Mouse (Mus musculus): ENCODE measurements around the gene Rps6kb2. TPM values are rescaled to one million over a fixed set of nuclear protein-coding genes. Genes with fewer than 3 reads are reported as not detected.

Rps6kb2 gene
- total RNA-seq, 1 experiment from 2014 or later: 22.8 TPM

DNA sequence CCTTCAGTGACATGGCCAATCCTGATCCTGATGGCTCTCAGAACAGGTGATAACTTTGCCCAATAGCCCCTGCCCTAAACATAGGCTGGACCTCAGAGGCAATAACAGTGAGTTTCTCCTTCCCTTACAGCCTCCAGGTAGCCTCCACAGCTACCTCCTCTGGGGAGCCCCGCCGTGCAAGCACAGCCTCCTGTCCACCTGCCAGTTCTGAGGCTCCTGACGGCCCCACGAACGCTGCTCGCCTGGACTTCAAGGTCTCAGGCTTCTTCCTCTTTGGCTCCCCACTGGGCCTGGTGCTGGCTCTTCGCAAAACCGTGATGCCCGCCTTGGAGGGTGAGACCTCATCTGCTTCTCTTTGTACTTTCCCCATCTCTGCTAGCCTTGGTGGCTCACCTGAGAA lies 54.6 kb downstream of the Rps6kb2 start:
- no peak for ATAC-seq (replicated peaks; ENCODE audit: insufficient number of reproducible peaks, low FRiP score, low TSS enrichment, poor library complexity, severe bottlenecking)

DNA sequence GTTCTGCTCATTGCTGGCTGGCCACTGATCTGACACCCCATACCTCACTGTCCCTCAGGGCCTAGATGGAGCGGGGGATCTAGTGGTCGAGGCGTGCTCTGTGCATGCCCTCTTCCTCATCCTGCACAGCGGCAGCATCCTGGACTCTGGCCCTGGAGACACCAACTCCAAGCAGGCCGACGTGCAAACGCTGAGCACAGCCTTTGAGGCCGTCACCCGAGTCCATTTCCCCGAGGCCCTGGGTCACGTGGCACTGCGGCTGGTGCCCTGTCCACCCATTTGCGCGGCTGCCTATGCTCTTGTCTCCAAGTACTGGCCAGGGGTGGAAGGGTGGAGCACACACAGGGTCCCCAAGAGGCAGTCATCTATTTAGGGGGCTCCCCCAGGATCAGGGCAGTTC lies 56.5 kb downstream of the Rps6kb2 start:
- no peak for ATAC-seq (replicated peaks; ENCODE audit: insufficient number of reproducible peaks, low FRiP score, low TSS enrichment, poor library complexity, severe bottlenecking)

DNA sequence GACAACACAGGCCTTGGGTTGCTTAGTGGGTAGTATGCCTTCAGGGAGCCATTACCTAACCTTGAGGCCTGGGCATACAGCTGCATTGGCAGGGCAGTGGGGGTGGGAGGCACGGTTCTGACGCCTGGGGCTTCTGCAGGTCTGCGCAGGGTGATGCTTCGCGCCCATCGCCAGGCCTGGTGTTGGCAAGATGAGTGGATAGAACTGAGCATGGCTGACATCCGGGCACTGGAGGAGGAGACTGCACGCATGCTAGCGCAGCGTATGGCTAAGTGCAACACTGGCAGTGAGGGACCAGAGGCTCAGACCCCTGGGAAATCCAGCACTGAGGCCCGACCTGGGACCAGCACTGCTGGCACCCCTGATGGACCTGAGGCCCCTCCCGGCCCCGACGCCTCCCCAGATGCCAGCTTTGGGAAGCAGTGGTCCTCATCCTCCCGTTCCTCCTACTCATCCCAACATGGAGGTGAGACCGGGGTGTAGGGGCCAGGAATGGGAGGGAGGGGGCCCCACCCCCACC lies 58.4 kb downstream of the Rps6kb2 start:
- no peak for ATAC-seq (replicated peaks; ENCODE audit: insufficient number of reproducible peaks, low FRiP score, low TSS enrichment, poor library complexity, severe bottlenecking)

Other genes with a start within 250 kb of the Rps6kb2 start
- gene Aldh3b1, start 233.5 kb downstream of the Rps6kb2 start, total RNA-seq (2017): 54.5 to 74.4 TPM (median 57.2 TPM) in 3 replicates
- 243 to 349 TPM (median 322 TPM) in 3 replicates for gene Unc93b1, start 228.2 kb downstream of the Rps6kb2 start, total RNA-seq (2017)
- gene Aldh3b3, start 204.7 kb downstream of the Rps6kb2 start, total RNA-seq (2017): not detected in 3 replicates
- not detected in 3 replicates for gene Aldh3b2, start 191.0 kb downstream of the Rps6kb2 start, total RNA-seq (2017)
- gene Acy3, start 176.8 kb downstream of the Rps6kb2 start, total RNA-seq (2017): not detected in 3 replicates
- gene Tbx10, start 170.6 kb downstream of the Rps6kb2 start, total RNA-seq (2017): not detected in 3 replicates
- gene Nudt8, start 162.8 kb downstream of the Rps6kb2 start, total RNA-seq (2017): 2.3 to 11.1 TPM (median 2.3 TPM) in 3 replicates
- gene Gm49405, start 162.7 kb downstream of the Rps6kb2 start, total RNA-seq (2017): 0.57 to 1.7 TPM (median 1.2 TPM) in 3 replicates
- 3.1 TPM in 2 of 3 replicates, not detected in the other for gene Doc2g, start 160.0 kb downstream of the Rps6kb2 start, total RNA-seq (2017)
- gene Ndufv1, start 150.5 kb downstream of the Rps6kb2 start, total RNA-seq (2017): 74.5 to 108 TPM (median 103 TPM) in 3 replicates
- gene Gstp1, start 125.4 kb downstream of the Rps6kb2 start, total RNA-seq (2017): 101 to 129 TPM (median 104 TPM) in 3 replicates
- not detected in 3 replicates for gene Gstp2, start 117.3 kb downstream of the Rps6kb2 start, total RNA-seq (2017)
- gene Gstp3, start 103.8 kb downstream of the Rps6kb2 start, total RNA-seq (2017): 2.8 to 10.8 TPM (median 5.8 TPM) in 3 replicates
- gene Cabp2, start 81.8 kb downstream of the Rps6kb2 start, total RNA-seq (2017): not detected in 3 replicates
- gene Cdk2ap2, start 66.2 kb downstream of the Rps6kb2 start, total RNA-seq (2017): 77.3 to 120 TPM (median 92.6 TPM) in 3 replicates
- 127 to 142 TPM (median 137 TPM) in 3 replicates for gene Pitpnm1, start 63.4 kb downstream of the Rps6kb2 start, total RNA-seq (2017)
- 94.2 to 132 TPM (median 124 TPM) in 3 replicates for gene Aip, start 37.5 kb downstream of the Rps6kb2 start, total RNA-seq (2017)
- 0.29 to 0.43 TPM in 2 of 3 replicates, not detected in the other for gene Gpr152, start 23.6 kb downstream of the Rps6kb2 start, total RNA-seq (2017)
- gene Cabp4, start 19.3 kb downstream of the Rps6kb2 start, total RNA-seq (2017): not detected in 3 replicates
- gene Coro1b, start 14.7 kb downstream of the Rps6kb2 start, total RNA-seq (2017): 209 to 226 TPM (median 217 TPM) in 3 replicates
- 133 to 326 TPM (median 178 TPM) in 3 replicates for gene Ptprcap, start 9.8 kb downstream of the Rps6kb2 start, total RNA-seq (2017)
- gene Carns1, start 12.1 kb upstream of the Rps6kb2 start, total RNA-seq (2017): 14.1 to 18.7 TPM (median 14.2 TPM) in 3 replicates
- 71.5 to 178 TPM (median 83.5 TPM) in 3 replicates for gene Tbc1d10c, start 27.9 kb upstream of the Rps6kb2 start, total RNA-seq (2017)
- gene Ppp1ca, start 28.7 kb upstream of the Rps6kb2 start, total RNA-seq (2017): 479 to 544 TPM (median 541 TPM) in 3 replicates
- gene Rad9a, start 38.3 kb upstream of the Rps6kb2 start, total RNA-seq (2017): 19.1 to 26.3 TPM (median 20.7 TPM) in 3 replicates
- gene Clcf1, start 50.9 kb upstream of the Rps6kb2 start, total RNA-seq (2017): 10.2 to 28.8 TPM (median 19.7 TPM) in 3 replicates
- not detected in 3 replicates for gene AC109138.7, start 51.0 kb upstream of the Rps6kb2 start, total RNA-seq (2017)
- gene Pold4, start 68.5 kb upstream of the Rps6kb2 start, total RNA-seq (2017): 94.0 to 149 TPM (median 107 TPM) in 3 replicates
- gene Ssh3, start 105.8 kb upstream of the Rps6kb2 start, total RNA-seq (2017): 23.7 to 30.6 TPM (median 27.0 TPM) in 3 replicates
- gene Ankrd13d, start 119.8 kb upstream of the Rps6kb2 start, total RNA-seq (2017): 2.4 to 21.5 TPM (median 12.0 TPM) in 3 replicates
- gene Grk2, start 142.9 kb upstream of the Rps6kb2 start, total RNA-seq (2017): 270 to 475 TPM (median 366 TPM) in 3 replicates
- 109 to 142 TPM (median 139 TPM) in 3 replicates for gene Kdm2a, start 234.9 kb upstream of the Rps6kb2 start, total RNA-seq (2017)

All from monocyte, adult 5-6 weeks (primary cell).